12 mouse cellular contexts compared by ENCODE assay signal in the genomic region with DNA sequence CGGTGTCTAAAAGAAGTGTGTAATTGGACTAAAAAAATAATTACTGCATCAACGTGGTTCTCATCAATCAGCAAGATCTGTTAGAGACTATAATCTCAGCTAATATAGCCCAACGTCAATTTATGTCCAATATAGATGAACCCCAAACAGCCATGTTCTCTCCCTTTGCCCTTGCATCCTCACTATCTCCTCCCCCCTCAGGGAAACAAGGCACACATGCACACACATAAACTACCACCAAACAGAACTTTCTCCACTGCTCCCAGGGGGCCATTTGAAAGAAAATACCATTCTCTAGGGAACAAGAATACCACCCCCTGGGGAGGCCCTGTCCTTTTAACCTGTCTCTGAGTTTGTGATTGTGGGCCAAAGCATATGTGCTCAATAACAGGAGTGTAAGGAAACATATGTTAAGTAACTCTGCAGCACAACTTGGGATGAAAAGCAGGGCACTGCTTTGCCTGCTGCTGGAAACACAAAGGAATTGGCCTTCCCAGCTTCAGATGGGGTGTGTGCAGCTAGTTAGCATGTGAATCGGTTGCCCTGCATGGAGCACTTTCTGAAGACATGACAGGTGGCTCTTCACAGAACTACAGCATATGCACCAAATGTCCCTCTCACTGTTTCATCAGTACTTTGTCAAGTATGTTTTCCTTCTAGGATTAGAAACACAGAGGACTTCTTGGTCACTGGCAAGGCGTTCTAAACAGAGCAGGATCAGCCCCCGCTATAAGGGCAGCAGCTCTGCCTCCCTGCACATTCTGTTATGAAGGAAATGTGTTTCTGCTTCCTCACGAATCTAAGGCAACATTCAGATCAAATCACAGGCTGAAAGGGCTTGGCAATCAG.
DNase-seq lines count a peak whose midpoint lies in the region; ATAC-seq and TF ChIP-seq lines count a peak whose summit lies in the region.
"Had no signal": no experiment of that assay in that cellular context is flagged by ENCODE, and none has a peak within 500 bp of the region (broad histone marks: within the 10 kb centered on the region; RNA-seq: fewer than 3 reads in every experiment).

No protein-coding gene starts in this region.

- 0 out of 2 replicates have a peak, but pooled peaks have one; percentile 4 for ATAC-seq in hindbrain, postnatal 0 days
- no peak for ATAC-seq in neural tube, embryonic 15.5 days (ENCODE audit: low FRiP score)
- ATAC-seq in cerebellum, adult (ENCODE audit: insufficient number of reproducible peaks, low FRiP score, low TSS enrichment) = no peak
- no peak for ATAC-seq in erythroid progenitor cell, adult 5-6 weeks (replicated peaks; ENCODE audit: low FRiP score, poor library complexity, severe bottlenecking)
- ATAC-seq in intestine, postnatal 0 days = no peak

- H3K4me2 ChIP-seq in hindbrain, postnatal 0 days (ENCODE audit: low read depth, low read length) = 0 out of 2 replicates have a peak overlapping the region, but pooled peaks have one; percentile 5
- H3K4me2 ChIP-seq in neural tube, embryonic 15.5 days = no peak overlapping the region
- H3K4me2 ChIP-seq in intestine, postnatal 0 days (replicated peaks; ENCODE audit: low read depth) = no peak overlapping the region
- H3K4me2 ChIP-seq: lung, embryonic 14.5 days had no signal

- H3K27me3 ChIP-seq in forebrain, embryonic 10.5 days (ENCODE audit: poor library complexity, severe bottlenecking) = no peaks in the 10 kb centered on the region
- no peaks in the 10 kb centered on the region for H3K27me3 ChIP-seq in hindbrain, postnatal 0 days (ENCODE audit: insufficient read depth, low read length)
- no peaks in the 10 kb centered on the region for H3K27me3 ChIP-seq in neural tube, embryonic 15.5 days (replicated peaks)
- H3K27me3 ChIP-seq in intestine, postnatal 0 days (replicated peaks; ENCODE audit: control insufficient read depth, insufficient read depth, low read length) = no peaks in the 10 kb centered on the region

- H3K36me3 ChIP-seq in forebrain, embryonic 10.5 days (replicated peaks) = peaks cover 2% of the 10 kb centered on the region; the same call in 1 of the 2 replicates
- H3K36me3 ChIP-seq in hindbrain, postnatal 0 days (ENCODE audit: insufficient read depth, low read length) = no peaks in the 10 kb centered on the region
- no peaks in the 10 kb centered on the region for H3K36me3 ChIP-seq in neural tube, embryonic 15.5 days
- H3K36me3 ChIP-seq in intestine, postnatal 0 days (ENCODE audit: control insufficient read depth, insufficient read depth) = no peaks in the 10 kb centered on the region

- no peaks in the 10 kb centered on the region for H3K9me3 ChIP-seq in forebrain, embryonic 10.5 days
- no peaks in the 10 kb centered on the region for H3K9me3 ChIP-seq in hindbrain, postnatal 0 days (ENCODE audit: low read length)
- no peaks in the 10 kb centered on the region for H3K9me3 ChIP-seq in neural tube, embryonic 15.5 days (replicated peaks)
- no peaks in the 10 kb centered on the region for H3K9me3 ChIP-seq in intestine, postnatal 0 days (ENCODE audit: control insufficient read depth)

- WGBS in forebrain, embryonic 10.5 days = 48% methylated on average over 7 of the region's 7 CpGs
- WGBS in hindbrain, postnatal 0 days = 18% methylated on average over 7 of the region's 7 CpGs
- WGBS in neural tube, embryonic 15.5 days = 18% methylated on average over 7 of the region's 7 CpGs
- 68% methylated on average over 7 of the region's 7 CpGs for WGBS in intestine, postnatal 0 days

- 0 out of 2 replicates have a peak overlapping the region, but pooled peaks have one; percentile 3 for H3K9ac ChIP-seq in hindbrain, postnatal 0 days (replicated peaks; ENCODE audit: low read length)
- H3K9ac ChIP-seq in neural tube, embryonic 15.5 days (replicated peaks) = no peak overlapping the region
- no peak overlapping the region for H3K9ac ChIP-seq in intestine, postnatal 0 days (ENCODE audit: low read depth, low read length)
- H3K9ac ChIP-seq: lung, embryonic 14.5 days had no signal

- no peak for TF ChIP-seq CTCF in hindbrain, postnatal 0 days (IDR thresholded peaks at IDR 0.05; ENCODE audit: low read depth)
- no peak for TF ChIP-seq CTCF in intestine, postnatal 0 days (IDR thresholded peaks at IDR 0.05; ENCODE audit: low read depth)

- DNase-seq in retina, embryonic 14.5 days (ENCODE audit: low spot score) = peak; percentile 56
- DNase-seq in retina, postnatal 1 day = no peak
- DNase-seq in forebrain, embryonic 10.5 days (ENCODE audit: extremely low spot score, low spot score) = peak; percentile 30
- peak; percentile 46 for DNase-seq in hindbrain, postnatal 0 days (ENCODE audit: low spot score)
- DNase-seq: cerebellum, adult 18-20 months; heart, postnatal 10 days; kidney, postnatal 14 days; lung, embryonic 14.5 days had no signal

- H3K4me1 ChIP-seq in forebrain, embryonic 10.5 days = peaks cover 53% of the 10 kb centered on the region
- peaks cover 16% of the 10 kb centered on the region; the same call in 1 of the 2 replicates for H3K4me1 ChIP-seq in hindbrain, postnatal 0 days (ENCODE audit: insufficient read depth, low read length)
- H3K4me1 ChIP-seq in neural tube, embryonic 15.5 days = peaks cover 18% of the 10 kb centered on the region
- no peaks in the 10 kb centered on the region for H3K4me1 ChIP-seq in intestine, postnatal 0 days (replicated peaks; ENCODE audit: control insufficient read depth, insufficient read depth, low read length)

- H3K4me3 ChIP-seq in forebrain, embryonic 10.5 days = no peak overlapping the region
- H3K4me3 ChIP-seq in hindbrain, postnatal 0 days (ENCODE audit: low read length) = no peak overlapping the region
- H3K4me3 ChIP-seq in neural tube, embryonic 15.5 days (replicated peaks) = no peak overlapping the region
- no peak overlapping the region for H3K4me3 ChIP-seq in intestine, postnatal 0 days (ENCODE audit: low read depth, low read length)

- H3K27ac ChIP-seq in forebrain, embryonic 10.5 days = peak overlapping the region; percentile 75
- peak overlapping the region; percentile 38; the same call in 1 of the 2 replicates for H3K27ac ChIP-seq in hindbrain, postnatal 0 days
- H3K27ac ChIP-seq in neural tube, embryonic 15.5 days (replicated peaks) = peak overlapping the region; percentile 42; the same call in 1 of the 2 replicates
- H3K27ac ChIP-seq in intestine, postnatal 0 days (ENCODE audit: low read depth, low read length) = no peak overlapping the region
